ENCODE assay signal across 9 mouse cellular contexts in genomic region chr5:129740976-129741375, GRCm38 (mm10). TPM values are rescaled to one million over a fixed set of nuclear protein-coding genes. Genes with fewer than 3 reads are reported as not detected.
DNase-seq lines count a peak whose midpoint lies in the region; ATAC-seq and TF ChIP-seq lines count a peak whose summit lies in the region.
"Had no signal": no experiment of that assay in that cellular context is flagged by ENCODE, and none has a peak within 500 bp of the region (broad histone marks: within the 10 kb centered on the region; RNA-seq: fewer than 3 reads in every experiment).

No protein-coding gene starts in this region.

- H3K4me3 ChIP-seq in heart, embryonic 11.5 days (ENCODE audit: low read depth, low read length): no peak overlapping the region
- H3K4me3 ChIP-seq in midbrain, embryonic 10.5 days: no peak overlapping the region
- H3K4me3 ChIP-seq in midbrain, embryonic 13.5 days (replicated peaks): no peak overlapping the region
- no peak overlapping the region for H3K4me3 ChIP-seq in liver, postnatal 0 days (ENCODE audit: low read depth, low read length)
- H3K4me3 ChIP-seq: hindbrain, embryonic 15.5 days had no signal

- no peak overlapping the region for H3K27ac ChIP-seq in heart, embryonic 11.5 days (ENCODE audit: low read depth, low read length)
- no peak overlapping the region for H3K27ac ChIP-seq in midbrain, embryonic 10.5 days (replicated peaks)
- no peak overlapping the region for H3K27ac ChIP-seq in midbrain, embryonic 13.5 days
- no peak overlapping the region for H3K27ac ChIP-seq in liver, postnatal 0 days (ENCODE audit: low read depth)
- H3K27ac ChIP-seq: hindbrain, embryonic 15.5 days had no signal

- peaks cover 10% of the 10 kb centered on the region for H3K36me3 ChIP-seq in heart, embryonic 11.5 days (ENCODE audit: control insufficient read depth, insufficient read depth, low read length)
- H3K36me3 ChIP-seq in midbrain, embryonic 10.5 days: peaks cover 42% of the 10 kb centered on the region
- peaks cover 44% of the 10 kb centered on the region for H3K36me3 ChIP-seq in midbrain, embryonic 13.5 days
- peaks cover 6% of the 10 kb centered on the region; the same call in 1 of the 2 replicates for H3K36me3 ChIP-seq in liver, postnatal 0 days (replicated peaks; ENCODE audit: insufficient read depth, low read length)

- no peaks in the 10 kb centered on the region for H3K9me3 ChIP-seq in heart, embryonic 11.5 days (replicated peaks; ENCODE audit: control insufficient read depth, low read length)
- H3K9me3 ChIP-seq in midbrain, embryonic 10.5 days (replicated peaks): no peaks in the 10 kb centered on the region
- no peaks in the 10 kb centered on the region for H3K9me3 ChIP-seq in midbrain, embryonic 13.5 days
- H3K9me3 ChIP-seq in liver, postnatal 0 days (ENCODE audit: low read length): no peaks in the 10 kb centered on the region
- H3K9me3 ChIP-seq: hindbrain, embryonic 15.5 days had no signal

- DNase-seq in heart, adult 18-20 months: peak; percentile 18 to 55
- DNase-seq in midbrain, embryonic 10.5 days (ENCODE audit: low spot score): peak; percentile 32
- peak; percentile 79 for DNase-seq in ZHBTc4 (ENCODE audit: low read depth, low spot score)
- DNase-seq in liver, postnatal 0 days: peak; percentile 58
- no peak for DNase-seq in spleen, postnatal 4 days (ENCODE audit: low spot score in 2 of 2)
- no peak for DNase-seq in gastrocnemius, postnatal 36 days

- intact Hi-C loops in gastrocnemius, postnatal 36 days (cut with DNase I): loop anchor here (5.0 kb wide), 1 partner anchor 129 kb away; no protein-coding TSS in a partner anchor

- H3K27me3 ChIP-seq in heart, embryonic 11.5 days (ENCODE audit: control insufficient read depth, insufficient read depth, low read length): no peaks in the 10 kb centered on the region
- no peaks in the 10 kb centered on the region for H3K27me3 ChIP-seq in midbrain, embryonic 10.5 days (ENCODE audit: low read depth, poor library complexity, severe bottlenecking)
- H3K27me3 ChIP-seq in midbrain, embryonic 13.5 days: no peaks in the 10 kb centered on the region
- H3K27me3 ChIP-seq in liver, postnatal 0 days (ENCODE audit: insufficient read depth, low read length): no peaks in the 10 kb centered on the region
- H3K27me3 ChIP-seq: hindbrain, embryonic 15.5 days had no signal

- no peak overlapping the region for H3K9ac ChIP-seq in heart, embryonic 11.5 days (ENCODE audit: low read depth, low read length)
- H3K9ac ChIP-seq in midbrain, embryonic 13.5 days (replicated peaks): no peak overlapping the region
- no peak overlapping the region for H3K9ac ChIP-seq in liver, postnatal 0 days (replicated peaks)
- H3K9ac ChIP-seq: hindbrain, embryonic 15.5 days had no signal

- WGBS in heart, embryonic 11.5 days (ENCODE audit: insufficient replicate concordance): 100% methylated on average over 1 of the region's 1 CpGs
- 89% methylated on average over 1 of the region's 1 CpGs for WGBS in midbrain, embryonic 10.5 days
- WGBS in midbrain, embryonic 13.5 days: 100% methylated on average over 1 of the region's 1 CpGs
- WGBS in liver, postnatal 0 days (ENCODE audit: insufficient replicate concordance): 93% methylated on average over 1 of the region's 1 CpGs

- no peak for ATAC-seq in heart, embryonic 11.5 days (replicated peaks; ENCODE audit: insufficient number of reproducible peaks, low FRiP score, low TSS enrichment)
- ATAC-seq in midbrain, embryonic 13.5 days: no peak
- no peak for ATAC-seq in liver, postnatal 0 days

- TF ChIP-seq CTCF in liver, postnatal 0 days (IDR thresholded peaks at IDR 0.05; ENCODE audit: low read depth): peak; percentile 80

- no peak for TF ChIP-seq EP300 in liver, postnatal 0 days (IDR thresholded peaks at IDR 0.05; ENCODE audit: low read depth)

- H3K4me2 ChIP-seq in heart, embryonic 11.5 days: no peak overlapping the region
- H3K4me2 ChIP-seq in midbrain, embryonic 13.5 days (replicated peaks): no peak overlapping the region
- no peak overlapping the region for H3K4me2 ChIP-seq in liver, postnatal 0 days (ENCODE audit: low read depth, low read length)
- H3K4me2 ChIP-seq: hindbrain, embryonic 15.5 days had no signal

- H3K4me1 ChIP-seq in heart, embryonic 11.5 days (ENCODE audit: control insufficient read depth, insufficient read depth, low read length): peaks cover 19% of the 10 kb centered on the region
- H3K4me1 ChIP-seq in midbrain, embryonic 10.5 days: no peaks in the 10 kb centered on the region
- H3K4me1 ChIP-seq in midbrain, embryonic 13.5 days (replicated peaks): no peaks in the 10 kb centered on the region
- peaks cover 12% of the 10 kb centered on the region for H3K4me1 ChIP-seq in liver, postnatal 0 days (ENCODE audit: insufficient read depth)
- H3K4me1 ChIP-seq: hindbrain, embryonic 15.5 days had no signal

RNA-seq across cellular contexts. Expression of gene Nipsnap2, which starts 16.1 kb away (rescaled TPM):
- 100 to 1,000 TPM; 843 to 897 TPM for total RNA-seq in heart, adult 18-20 months (2021)
- 233 and 237 TPM in 2 replicates for polyA plus RNA-seq in heart, embryonic 11.5 days (2014; fragmentation: Nextera tagmentation; extraction: Ambion mirVana)
- 76.3 and 86.3 TPM in 2 replicates for polyA plus RNA-seq in midbrain, embryonic 10.5 days (2016; fragmentation: Nextera tagmentation; extraction: Ambion mirVana)
- polyA plus RNA-seq in midbrain, embryonic 13.5 days (2015; fragmentation: Nextera tagmentation; extraction: Ambion mirVana): 84.1 and 94.5 TPM in 2 replicates
- 30.5 and 32.2 TPM in 2 replicates for polyA plus RNA-seq in liver, postnatal 0 days (2015; fragmentation: Nextera tagmentation; extraction: Ambion mirVana)
- total RNA-seq in gastrocnemius, postnatal 36 days (2021): 100 to 1,000 TPM; 503 to 556 TPM

RNA-seq across cellular contexts. Expression of gene Mrps17, which starts 25.7 kb away (rescaled TPM):
- total RNA-seq in heart, adult 18-20 months (2021): 10 to 100 TPM; 87.6 to 91.5 TPM
- 167 and 169 TPM in 2 replicates for polyA plus RNA-seq in heart, embryonic 11.5 days (2014; fragmentation: Nextera tagmentation; extraction: Ambion mirVana)
- polyA plus RNA-seq in midbrain, embryonic 10.5 days (2016; fragmentation: Nextera tagmentation; extraction: Ambion mirVana): 181 and 185 TPM in 2 replicates
- polyA plus RNA-seq in midbrain, embryonic 13.5 days (2015; fragmentation: Nextera tagmentation; extraction: Ambion mirVana): 189 TPM in 2 replicates
- 124 and 130 TPM in 2 replicates for polyA plus RNA-seq in liver, postnatal 0 days (2015; fragmentation: Nextera tagmentation; extraction: Ambion mirVana)
- total RNA-seq in gastrocnemius, postnatal 36 days (2021): 10 to 100 TPM; 53.7 to 63.5 TPM

RNA-seq across cellular contexts. Expression of gene Sept14, which starts 32.7 kb away (rescaled TPM):
- not detected for total RNA-seq in heart, adult 18-20 months (2021)
- polyA plus RNA-seq in heart, embryonic 11.5 days (2014; fragmentation: Nextera tagmentation; extraction: Ambion mirVana): not detected in 2 replicates
- polyA plus RNA-seq in midbrain, embryonic 10.5 days (2016; fragmentation: Nextera tagmentation; extraction: Ambion mirVana): not detected in 2 replicates
- polyA plus RNA-seq in midbrain, embryonic 13.5 days (2015; fragmentation: Nextera tagmentation; extraction: Ambion mirVana): not detected in 2 replicates
- polyA plus RNA-seq in liver, postnatal 0 days (2015; fragmentation: Nextera tagmentation; extraction: Ambion mirVana): not detected in 2 replicates
- not detected for total RNA-seq in gastrocnemius, postnatal 36 days (2021)
- polyA plus RNA-seq: hindbrain, embryonic 15.5 days had no signal

RNA-seq across cellular contexts. Expression of gene Psph, which starts 46.3 kb away (rescaled TPM):
- 10 to 100 TPM in 1 of 2 experiments, 1 to 10 TPM in 1; 8.9 to 10.7 TPM for total RNA-seq in heart, adult 18-20 months (2021)
- polyA plus RNA-seq in heart, embryonic 11.5 days (2014; fragmentation: Nextera tagmentation; extraction: Ambion mirVana): 33.1 and 34.9 TPM in 2 replicates
- 39.7 and 45.4 TPM in 2 replicates for polyA plus RNA-seq in midbrain, embryonic 10.5 days (2016; fragmentation: Nextera tagmentation; extraction: Ambion mirVana)
- 35.7 and 37.4 TPM in 2 replicates for polyA plus RNA-seq in midbrain, embryonic 13.5 days (2015; fragmentation: Nextera tagmentation; extraction: Ambion mirVana)
- polyA plus RNA-seq in liver, postnatal 0 days (2015; fragmentation: Nextera tagmentation; extraction: Ambion mirVana): 18.4 and 20.5 TPM in 2 replicates
- total RNA-seq in gastrocnemius, postnatal 36 days (2021): 10 to 100 TPM; 13.1 to 15.2 TPM

Comparison
In these comparisons a context has a peak if more than half of its experiments do, and no peak if none do; other contexts are left out.
1. DNase-seq: peak in heart, adult 18-20 months (2 of 2), midbrain, embryonic 10.5 days (single experiment), ZHBTc4 (single experiment) and liver, postnatal 0 days (single experiment); none in spleen, postnatal 4 days (0 of 2) and gastrocnemius, postnatal 36 days (0 of 2).